Mouse (Mus musculus) lung, embryonic 14.5 days (tissue): ENCODE results near the gene A630095N17Rik. TPM values are rescaled to one million over a fixed set of nuclear protein-coding genes. Genes with fewer than 3 reads are reported as not detected.

Experiments used
- ATAC-seq: fragments of 200-750 bp; cut with Nextera tagmentation; 2 replicates; pipeline ENCODE4 v1.8.0; 2017; ENCODE audit warnings: mild to moderate bottlenecking, moderate TSS enrichment, moderate library complexity; ENCODE audit not compliant: insufficient read depth
- DNase-seq: peaks from one replicate; pipeline ENCODE4 v3.0.0-alpha.2; 2015
- H3K27ac ChIP-seq: fragments of 300-500 bp; sonication (generic); 2 replicates; pipeline ENCODE4 v1.5.1; 2014; ENCODE audit warnings: low read depth, mild to moderate bottlenecking, moderate library complexity
- H3K27me3 ChIP-seq: fragments of 300-500 bp; sonication (generic); 2 replicates; pipeline ENCODE4 v1.6.1; 2014; ENCODE audit warnings: low read length, control low read depth; ENCODE audit not compliant: insufficient read depth
- H3K36me3 ChIP-seq: fragments of 300-500 bp; sonication (generic); 2 replicates; pipeline ENCODE4 v1.6.1; 2014; ENCODE audit warnings: control low read depth; ENCODE audit not compliant: insufficient read depth
- H3K4me1 ChIP-seq: fragments of 300-500 bp; sonication (generic); 2 replicates; pipeline ENCODE4 v1.6.1; 2014; ENCODE audit warnings: antibody characterized with exemption, control low read depth; ENCODE audit not compliant: insufficient read depth
- H3K4me2 ChIP-seq: fragments of 300-500 bp; sonication (generic); 2 replicates; pipeline ENCODE4 v1.6.1; 2014; ENCODE audit warnings: mild to moderate bottlenecking
- H3K4me3 ChIP-seq: fragments of 300-500 bp; sonication (generic); 2 replicates; pipeline ENCODE4 v1.5.1; 2014; ENCODE audit warnings: low read depth, low read length
- H3K9ac ChIP-seq: fragments of 300-500 bp; sonication (generic); 2 replicates; pipeline ENCODE4 v1.6.1; 2014
- H3K9me3 ChIP-seq: fragments of 300-500 bp; sonication (generic); 2 replicates; pipeline ENCODE4 v1.6.1; 2016; ENCODE audit warnings: low read depth, low read length, control low read depth
- CTCF ChIP-seq: IDR thresholded peaks from 2 replicates; pipeline ENCODE4 v1.5.1; 2016; ENCODE audit warnings: antibody characterized with exemption, low read depth
- WGBS: fragments of 180-500 bp; shearing (Covaris S2); extraction: QIAGEN DNeasy Blood & Tissue Kit; methylation state at CpG from one replicate; pipeline ENCODE4 v1.1.7; 2014; 5-methylcytosine and 5-hydroxymethylcytosine counted together
- microRNA-seq: library from miRNA; unstranded; fragments of <30 nt; microRNA quantifications from one replicate; pipeline ENCODE4, GENCODE M21; 2016; ENCODE audit warnings: borderline number of aligned reads
- polyA plus RNA-seq: library from polyadenylated mRNA; unstranded; fragments of >200 nt; fragmentation: Nextera tagmentation; extraction: Ambion mirVana; gene quantifications from 2 replicates; pipeline ENCODE4 v1.2.1, GENCODE M21; 2014

Gene A630095N17Rik
- polyA plus RNA-seq, 1 experiment from 2014 or later = not detected

DNA sequence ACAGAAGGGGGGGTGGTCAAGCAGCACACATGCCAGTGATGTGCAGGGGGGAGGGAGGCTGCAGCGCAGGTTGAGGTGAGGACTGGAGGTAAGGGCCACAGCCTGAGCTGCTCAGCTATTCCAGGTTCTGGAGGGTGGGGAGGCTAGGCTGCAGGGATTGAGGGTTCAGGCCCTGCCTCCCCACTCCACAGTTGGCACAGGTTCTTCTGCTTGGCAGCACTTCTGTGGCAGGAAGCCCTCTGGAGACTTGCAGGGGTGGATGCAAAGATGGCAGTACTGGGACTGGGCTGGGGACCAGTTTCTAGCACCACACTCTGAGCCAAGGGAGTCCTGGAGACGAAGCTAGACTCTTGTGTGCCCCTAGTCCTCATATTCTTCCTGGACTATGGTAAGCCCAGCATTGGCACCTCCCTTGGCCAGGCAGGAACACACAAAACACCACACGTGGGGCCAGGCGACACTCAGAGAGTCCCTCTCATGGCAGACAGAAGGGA lies 50.5 kb downstream of the A630095N17Rik start:
- ATAC-seq = no peak
- no peak overlapping the region; the same call in 1 of the 2 replicates for H3K9ac ChIP-seq
- no peak for TF ChIP-seq CTCF
- H3K4me1 ChIP-seq = no peaks in the 10 kb centered on the region
- no peaks in the 10 kb centered on the region for H3K9me3 ChIP-seq
- H3K27ac ChIP-seq = no peak overlapping the region
- no peak for DNase-seq
- peaks cover 43% of the 10 kb centered on the region for H3K36me3 ChIP-seq
- H3K27me3 ChIP-seq = no peaks in the 10 kb centered on the region
- 80% methylated on average over 4 of the region's 4 CpGs for WGBS
- no peak overlapping the region for H3K4me2 ChIP-seq
- H3K4me3 ChIP-seq = no peak overlapping the region

DNA sequence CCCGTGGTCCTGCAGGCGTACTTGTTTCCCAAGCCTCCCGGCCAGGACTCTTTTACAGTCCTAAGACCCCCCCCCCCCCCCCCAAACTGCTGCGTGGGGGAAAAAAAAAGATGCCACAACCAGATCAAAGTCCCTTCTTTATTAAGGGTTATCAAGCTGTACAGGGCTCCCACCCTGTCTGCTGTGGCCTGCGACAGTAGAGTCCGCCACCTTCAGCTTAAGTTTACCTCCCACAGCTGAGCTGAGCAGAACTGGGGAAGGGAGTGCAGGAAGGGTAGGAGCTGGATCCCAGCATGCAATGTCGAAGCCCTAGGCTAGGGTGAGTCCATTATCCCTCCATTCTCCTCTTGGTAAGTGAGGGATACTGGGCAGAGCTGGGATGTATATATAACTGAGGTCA lies 51.2 kb downstream of the A630095N17Rik start:
- Histone ChIP-seq H3K27me3 (no peaks in the 10 kb centered on the region), H3K9me3 (no peaks in the 10 kb centered on the region), H3K4me1 (no peaks in the 10 kb centered on the region), H3K4me3 (peak overlapping the region; percentile 50), H3K4me2 (peak overlapping the region; percentile 75), H3K9ac (no peak overlapping the region; the same call in 1 of the 2 replicates), H3K36me3 (peaks cover 43% of the 10 kb centered on the region), H3K27ac (no peak overlapping the region)
- ATAC-seq (no peak), DNase-seq (no peak)
- TF ChIP-seq CTCF = no peak
- WGBS = 31% methylated on average over 7 of the region's 7 CpGs

DNA sequence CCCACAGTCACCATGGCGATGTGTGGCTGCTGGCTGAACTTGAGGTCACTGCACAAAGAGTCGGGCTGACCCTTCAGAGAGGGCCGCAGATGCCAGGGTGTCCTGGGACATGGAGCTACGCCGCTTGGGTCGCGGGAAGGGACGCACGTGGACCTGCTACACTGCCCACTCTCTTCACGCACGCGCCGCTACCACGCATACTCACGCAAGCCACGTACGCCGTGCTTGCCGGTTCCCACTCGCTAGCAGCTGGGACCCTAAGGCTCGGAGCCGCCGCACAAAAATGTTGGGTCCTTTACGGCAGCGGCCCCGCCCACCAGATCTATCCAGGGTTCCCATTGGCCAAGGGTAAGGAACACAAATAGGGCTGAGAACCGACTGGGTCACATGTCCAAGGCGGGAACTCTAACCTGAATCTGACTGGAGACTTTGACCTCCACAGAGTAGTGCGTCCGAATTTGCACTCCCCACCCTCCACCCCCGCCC lies 51.8 kb downstream of the A630095N17Rik start, which contains the start of gene Abcb6:
Abcb6 (minus strand) TSS at position 288 of the 486 bp plus-strand sequence.
- no peaks in the 10 kb centered on the region for H3K9me3 ChIP-seq
- H3K4me2 ChIP-seq = peak within 1 kb of the TSS; percentile 75
- DNase-seq (peak; percentile 94), ATAC-seq (peak; percentile 90)
- H3K9ac ChIP-seq = peak within 1 kb of the TSS; percentile 38
- no peak for TF ChIP-seq CTCF
- H3K27ac ChIP-seq = peak within 1 kb of the TSS; percentile 3; the same call in 1 of the 2 replicates
- WGBS = 0% methylated on average over 31 of the region's 31 CpGs
- peak within 1 kb of the TSS; percentile 50 for H3K4me3 ChIP-seq
- H3K36me3 ChIP-seq = peaks cover 42% of the 10 kb centered on the region
- no peaks in the 10 kb centered on the region for H3K27me3 ChIP-seq
- no peaks in the 10 kb centered on the region for H3K4me1 ChIP-seq

DNA sequence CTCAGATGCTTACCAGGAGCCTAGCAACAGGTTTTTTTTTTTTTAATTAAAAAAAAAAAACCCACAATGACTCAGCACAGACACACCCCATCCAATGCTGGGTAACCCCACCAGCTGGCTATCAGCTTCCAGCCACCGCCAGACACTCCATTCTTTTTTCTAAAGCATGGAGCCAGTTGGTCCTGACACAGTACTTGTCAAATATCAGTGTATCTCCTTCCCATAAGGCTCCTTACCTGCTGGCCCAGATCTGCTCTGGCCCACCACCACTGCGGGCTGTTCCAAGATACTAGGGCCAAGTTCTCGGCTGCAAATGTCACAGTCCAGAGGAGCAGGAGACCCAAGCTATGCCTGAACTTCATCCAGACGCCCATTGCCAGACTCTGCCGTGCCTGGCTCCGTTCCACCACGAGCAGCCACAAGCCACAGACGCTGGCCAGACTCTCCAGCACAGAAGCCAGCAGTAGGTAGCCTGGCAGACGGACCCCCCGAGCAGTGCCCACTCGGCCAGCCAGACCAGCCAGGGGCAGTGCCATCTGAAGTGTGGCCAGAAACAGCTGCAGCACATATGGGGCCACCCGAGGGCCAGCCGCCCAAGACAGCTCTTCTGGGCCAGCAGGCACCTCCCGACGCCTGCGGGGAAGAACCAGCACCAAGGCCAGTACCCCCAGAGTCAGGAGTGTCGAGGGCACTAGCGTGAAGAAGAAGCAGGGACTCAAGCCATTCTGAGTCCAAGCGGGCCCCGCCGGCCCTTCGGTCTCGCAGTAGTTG lies 52.4 kb downstream of the A630095N17Rik start:
- Histone ChIP-seq H3K27me3 (no peaks in the 10 kb centered on the region), H3K4me1 (no peaks in the 10 kb centered on the region), H3K9me3 (no peaks in the 10 kb centered on the region), H3K27ac (peak overlapping the region; percentile 3; the same call in 1 of the 2 replicates), H3K4me3 (peak overlapping the region; percentile 50), H3K9ac (peak overlapping the region; percentile 38), H3K4me2 (peak overlapping the region; percentile 75), H3K36me3 (peaks cover 41% of the 10 kb centered on the region)
- peak; percentile 57 for ATAC-seq
- no peak for TF ChIP-seq CTCF
- peak; percentile 51 for DNase-seq
- 7% methylated on average over 23 of the region's 23 CpGs for WGBS

Small RNAs within 50 kb of the gene (microRNA-seq; reads per million reads assigned to microRNA genes)
- not detected for gene Gm27943

Other genes with a start within 250 kb of the A630095N17Rik start
- 9.2 and 10.0 TPM in 2 replicates for gene Nhej1, start 106.9 kb downstream of the A630095N17Rik start, polyA plus RNA-seq
- gene Slc23a3, start 98.2 kb downstream of the A630095N17Rik start, polyA plus RNA-seq = 0.20 and 0.23 TPM in 2 replicates
- gene Cnppd1, start 89.4 kb downstream of the A630095N17Rik start, polyA plus RNA-seq = 31.5 and 32.4 TPM in 2 replicates
- gene Retreg2, start 89.3 kb downstream of the A630095N17Rik start, polyA plus RNA-seq = 52.9 and 55.2 TPM in 2 replicates
- 32.6 and 32.9 TPM in 2 replicates for gene Zfand2b, start 63.5 kb downstream of the A630095N17Rik start, polyA plus RNA-seq
- 15.4 and 16.8 TPM in 2 replicates for gene Abcb6, start 51.7 kb downstream of the A630095N17Rik start, polyA plus RNA-seq
- 13.3 and 16.5 TPM in 2 replicates for gene Ankzf1, start 40.0 kb downstream of the A630095N17Rik start, polyA plus RNA-seq
- 25.2 and 27.5 TPM in 2 replicates for gene Atg9a, start 39.9 kb downstream of the A630095N17Rik start, polyA plus RNA-seq
- gene Glb1l, start 21.3 kb downstream of the A630095N17Rik start, polyA plus RNA-seq = 16.0 and 16.7 TPM in 2 replicates
- gene Stk16, start 21.3 kb downstream of the A630095N17Rik start, polyA plus RNA-seq = 115 and 119 TPM in 2 replicates
- gene Tuba4a, start 12.2 kb downstream of the A630095N17Rik start, polyA plus RNA-seq = 21.3 and 25.3 TPM in 2 replicates
- 14.1 and 16.9 TPM in 2 replicates for gene Dnajb2, start 4.3 kb upstream of the A630095N17Rik start, polyA plus RNA-seq
- gene Ptprn, start 32.4 kb upstream of the A630095N17Rik start, polyA plus RNA-seq = 0.21 and 0.37 TPM in 2 replicates
- gene Resp18, start 46.3 kb upstream of the A630095N17Rik start, polyA plus RNA-seq = not detected in 2 replicates
- 110 and 113 TPM in 2 replicates for gene Dnpep, start 85.9 kb upstream of the A630095N17Rik start, polyA plus RNA-seq
- 42.9 and 46.3 TPM in 2 replicates for gene Des, start 128.2 kb upstream of the A630095N17Rik start, polyA plus RNA-seq
- 40.1 and 44.7 TPM in 2 replicates for gene Speg, start 143.2 kb upstream of the A630095N17Rik start, polyA plus RNA-seq
- gene Gmppa, start 203.8 kb upstream of the A630095N17Rik start, polyA plus RNA-seq = 61.2 and 67.3 TPM in 2 replicates
- gene Asic4, start 218.3 kb upstream of the A630095N17Rik start, polyA plus RNA-seq = 0.12 and 0.18 TPM in 2 replicates
- 32.8 and 35.1 TPM in 2 replicates for gene Chpf, start 247.2 kb upstream of the A630095N17Rik start, polyA plus RNA-seq
- 0.26 and 0.72 TPM in 2 replicates for gene Tmem198, start 247.4 kb upstream of the A630095N17Rik start, polyA plus RNA-seq